Mouse (Mus musculus) cerebellum, adult 11 months (tissue): ENCODE data around the gene Gm21983.

ENCODE experiments used
- DNase-seq: peaks from one replicate; pipeline ENCODE4 v3.0.0; 2022

Gene Gm21983

GRCm38 (mm10) chr7:27184964-27185363 is 4.1 kb upstream of the Gm21983 start:
- no peak for DNase-seq

GRCm38 (mm10) chr7:27182498-27182897 is 1.6 kb upstream of the Gm21983 start:
- DNase-seq: no peak

- no peak for DNase-seq
These were observed 850 bp downstream of the Gm21983 start for GRCm38 (mm10) chr7:27180036-27180435.

GRCm38 (mm10) chr7:27179217-27179918 is 1.5 kb downstream of the Gm21983 start:
- no peak for DNase-seq

DNA sequence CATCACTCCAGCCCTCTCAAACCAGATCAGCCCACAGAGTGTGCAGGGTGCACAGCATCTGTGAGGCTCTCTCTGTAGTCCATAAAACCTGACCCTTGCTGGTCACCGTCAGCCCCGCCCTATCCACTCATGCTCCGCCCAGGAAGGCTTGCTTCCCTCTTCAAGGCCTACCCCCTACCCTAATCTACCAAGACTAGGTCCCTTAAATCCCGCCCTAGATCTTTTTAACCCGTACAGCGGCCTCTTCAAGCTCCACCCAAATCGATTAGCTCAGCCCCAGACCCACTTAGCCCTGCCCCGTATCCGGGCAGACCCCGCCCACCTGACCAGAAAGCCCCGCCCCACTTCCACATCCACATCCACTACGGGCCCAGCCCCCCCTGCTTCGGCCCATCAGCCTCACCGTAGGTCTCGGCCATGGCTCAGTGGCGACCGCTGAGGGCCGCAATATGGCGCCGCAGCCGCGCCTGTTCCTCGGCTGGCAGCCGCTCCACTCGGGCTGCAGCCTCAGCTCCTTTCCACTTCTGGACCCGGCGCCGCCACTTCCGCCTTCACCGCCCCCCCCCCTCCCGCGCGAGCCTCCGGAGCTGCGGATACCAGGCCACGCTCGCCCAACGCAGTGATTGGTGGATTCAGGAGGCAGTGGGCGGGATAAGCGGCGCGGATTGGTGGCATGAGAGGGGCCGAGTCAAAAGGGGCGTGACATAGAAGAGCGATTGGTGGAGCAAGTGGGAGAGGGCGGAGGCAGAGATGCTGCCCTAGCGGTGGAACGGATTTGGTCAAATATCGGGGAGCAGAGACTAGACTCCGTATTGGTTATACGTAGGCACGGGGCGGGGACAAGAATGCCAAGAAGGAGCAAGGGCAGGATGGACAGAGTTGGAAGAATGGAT is 2.3 kb downstream of the Gm21983 start, which contains the start of gene Rab4b:
Gene Rab4b (minus strand): TSS at position 573 of the 893 bp plus-strand sequence.
- peak; percentile 100 for DNase-seq

- no peak for DNase-seq
These were observed 3.0 kb downstream of the Gm21983 start for GRCm38 (mm10) chr7:27177942-27178323.

GRCm38 (mm10) chr7:27174896-27175295 is 6.0 kb downstream of the Gm21983 start:
- no peak for DNase-seq

DNA sequence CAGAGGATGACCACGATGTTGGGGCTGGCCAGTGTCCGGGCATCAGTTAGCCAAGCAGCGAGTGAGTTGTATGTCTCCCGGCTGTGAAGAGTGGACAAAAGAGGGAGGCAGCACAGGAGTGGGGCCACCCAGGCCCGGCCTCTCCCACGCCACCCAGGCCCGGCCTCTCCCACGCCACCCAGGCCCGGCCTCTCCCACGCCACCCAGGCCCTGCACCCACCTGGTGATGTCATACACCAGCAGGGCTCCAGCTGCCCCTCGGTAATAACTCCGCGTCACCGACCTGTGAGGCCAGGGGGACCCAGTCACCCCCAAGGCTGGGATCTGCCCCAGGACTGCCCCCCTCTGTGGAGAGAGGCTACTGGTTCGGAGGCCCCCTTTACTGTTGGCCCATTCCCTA is 6.4 kb downstream of the Gm21983 start:
- peak; percentile 17 for DNase-seq

- no peak for DNase-seq
These were observed 9.9 kb downstream of the Gm21983 start for GRCm38 (mm10) chr7:27170981-27171380.

DNA sequence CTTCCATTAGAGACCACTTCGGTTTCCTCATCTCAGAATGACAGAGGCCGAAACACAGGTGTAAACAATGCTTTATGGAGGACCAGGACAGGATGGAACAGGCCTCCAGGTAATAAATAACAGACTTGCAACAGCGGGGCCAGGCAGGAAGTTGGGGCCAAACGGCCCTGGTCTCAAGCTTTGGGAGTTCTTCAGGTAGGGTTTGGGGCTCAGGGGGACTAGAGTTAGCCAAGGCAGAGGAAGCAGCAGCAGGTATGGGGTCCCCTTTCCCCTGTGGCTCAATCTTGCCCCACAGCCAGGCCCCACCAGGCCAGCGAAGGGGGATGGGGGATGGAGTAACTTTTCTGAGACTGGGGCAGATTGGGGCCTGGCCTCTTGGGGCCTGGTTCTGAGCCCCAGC is 12.5 kb downstream of the Gm21983 start:
- DNase-seq: no peak

DNA sequence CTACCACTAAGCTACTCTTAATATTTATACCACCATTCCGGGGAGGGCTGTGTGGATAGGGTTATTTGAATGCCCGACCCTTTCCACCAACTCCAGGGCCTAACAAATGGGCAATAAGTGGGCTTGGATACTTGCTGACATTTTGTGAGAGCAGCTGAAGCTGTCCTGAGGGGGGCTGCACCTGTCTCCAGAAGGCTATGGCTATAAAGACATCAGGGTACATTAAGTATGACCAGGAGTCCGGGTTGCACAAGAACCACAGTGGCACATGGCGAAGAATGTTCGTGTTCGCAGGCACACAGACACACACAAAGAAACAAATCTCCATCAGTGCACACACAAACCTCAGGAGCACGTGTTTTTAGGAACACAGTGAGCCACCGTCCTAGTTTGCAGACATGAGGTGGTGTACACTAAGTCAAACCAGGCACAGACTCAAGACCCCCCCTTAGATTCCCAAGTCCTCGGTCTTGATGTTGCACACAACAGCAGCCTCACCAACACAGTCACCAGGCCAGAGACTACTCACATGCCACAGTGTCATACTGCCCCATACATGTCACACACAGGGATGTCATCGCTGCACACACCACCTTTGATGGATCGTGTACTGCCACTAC is 13.3 kb downstream of the Gm21983 start:
- DNase-seq: no peak

DNA sequence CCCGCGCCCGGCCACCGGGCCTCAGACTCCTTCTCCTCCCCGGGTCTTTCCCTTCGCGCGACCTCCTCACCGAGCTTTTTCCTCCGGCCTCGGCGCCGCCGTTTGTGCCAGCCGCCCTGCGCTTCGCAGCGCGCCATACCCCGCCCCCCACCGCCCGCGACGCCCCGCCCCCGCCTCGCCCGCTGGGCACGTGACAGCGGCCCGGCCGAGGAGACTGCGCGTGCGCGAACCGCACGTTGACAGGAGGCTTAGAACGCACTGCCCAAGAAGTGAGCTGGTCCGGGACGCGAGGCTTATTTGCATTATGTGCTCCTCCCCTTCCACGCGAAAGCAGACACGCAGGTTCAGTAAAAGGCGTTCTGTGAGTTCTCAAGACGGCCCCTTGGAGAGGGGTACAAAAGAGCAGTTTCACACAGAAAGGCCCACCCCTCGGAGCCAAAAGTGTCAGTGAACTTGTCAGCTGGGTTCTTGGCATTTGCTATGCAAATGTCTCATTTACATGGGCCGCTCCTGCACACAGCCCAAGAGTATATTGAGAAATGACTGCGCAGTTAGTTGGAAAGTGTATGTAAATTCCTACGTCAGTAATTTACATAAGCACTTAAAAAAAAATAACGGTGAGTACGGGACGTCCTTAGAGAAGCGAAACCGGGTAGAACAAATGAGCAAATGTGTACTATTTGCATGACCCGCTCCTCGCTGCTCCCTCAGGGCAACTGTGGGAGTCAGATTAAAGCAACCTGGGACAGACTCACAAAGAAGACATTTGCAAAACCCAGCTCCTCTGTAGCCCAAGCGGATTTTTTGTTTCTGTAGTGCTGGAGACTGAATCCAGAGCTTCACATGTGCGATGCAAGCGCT is 14.0 kb downstream of the Gm21983 start, which contains the start of gene Egln2:
Gene Egln2 (minus strand): TSS at position 189 of the 861 bp plus-strand sequence.
- peak; percentile 94 for DNase-seq

DNA sequence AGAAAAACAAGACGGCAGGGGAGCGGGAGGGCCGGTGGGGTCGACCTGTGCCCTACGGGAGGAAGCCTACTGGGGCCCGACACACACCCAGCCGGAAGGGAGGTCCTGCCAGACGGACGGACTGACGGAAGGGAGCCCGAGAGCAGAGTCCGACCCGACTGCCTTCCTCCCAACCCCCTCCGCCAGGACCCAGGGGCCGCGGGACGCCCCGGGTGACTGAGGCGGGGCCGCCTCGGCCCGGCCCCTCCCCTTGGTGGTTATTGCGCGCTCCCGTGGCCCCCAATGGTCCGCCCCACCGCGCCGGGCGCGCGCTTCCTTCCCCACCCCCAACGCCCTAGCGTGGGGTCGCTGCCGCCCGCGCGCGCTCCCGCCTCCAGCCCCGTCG is 14.7 kb downstream of the Gm21983 start:
- peak; percentile 79 for DNase-seq

GRCm38 (mm10) chr7:27165696-27166095 is 15.2 kb downstream of the Gm21983 start:
- peak; percentile 28 for DNase-seq

- DNase-seq: peak; percentile 66
These were observed 15.8 kb downstream of the Gm21983 start for GRCm38 (mm10) chr7:27165007-27165655.

DNA sequence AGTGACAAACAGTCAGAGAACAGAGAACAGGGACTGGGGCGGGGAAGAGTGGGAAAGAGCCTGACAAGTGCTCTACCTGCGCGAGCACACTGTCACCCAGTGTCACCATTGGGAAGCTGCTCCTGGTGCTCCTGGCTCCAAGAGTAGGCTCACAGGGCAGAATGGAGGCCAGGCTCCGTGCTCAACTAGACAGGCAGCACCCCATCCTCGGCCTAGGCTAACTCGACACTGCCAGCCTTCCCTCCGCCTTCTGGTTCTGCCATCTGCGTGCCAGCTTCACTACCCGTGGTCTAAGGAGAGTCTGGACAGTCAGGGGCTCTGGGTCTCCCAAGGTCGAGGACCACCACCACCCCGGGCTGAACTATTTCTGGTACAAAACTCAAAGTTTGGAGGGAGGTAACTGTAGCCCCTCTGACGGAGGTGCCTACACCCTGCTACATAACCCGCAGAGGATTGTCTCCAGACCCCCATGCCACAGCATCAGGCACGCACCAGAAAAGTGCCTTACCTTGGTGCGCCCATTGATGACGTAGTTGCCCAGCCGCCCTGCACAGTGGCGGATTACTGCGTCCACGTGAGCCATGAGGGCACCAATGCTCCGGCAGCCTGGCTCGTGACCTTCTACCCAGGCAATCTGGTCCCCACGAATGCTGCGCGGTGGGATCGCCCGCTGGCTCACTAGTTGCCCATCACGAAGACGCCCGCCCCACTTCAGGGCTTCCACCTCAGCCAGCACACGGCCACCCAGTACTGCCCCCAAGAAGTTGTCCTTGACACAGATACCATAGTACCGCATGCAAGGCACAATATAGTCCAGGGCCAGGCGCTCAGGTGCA is 16.6 kb downstream of the Gm21983 start:
- DNase-seq: peak; percentile 57

DNA sequence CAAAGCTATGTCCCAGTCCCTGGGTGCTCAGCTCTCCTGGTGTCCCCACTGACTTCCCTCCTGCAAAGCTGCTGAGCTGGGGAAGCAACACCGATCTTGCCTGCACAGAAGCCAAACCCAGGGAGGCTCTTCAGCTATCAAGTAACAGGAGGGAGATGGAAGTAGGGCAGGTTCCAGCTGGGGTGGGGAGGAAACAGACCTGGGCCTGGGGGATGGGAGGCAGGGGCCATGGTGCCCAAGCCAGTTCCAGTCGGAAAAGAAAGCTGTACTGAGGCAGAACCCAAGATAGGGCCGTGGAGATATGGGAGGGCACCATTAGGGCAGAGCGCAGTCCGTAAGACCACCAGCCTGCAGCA is 17.5 kb downstream of the Gm21983 start:
- no peak for DNase-seq

DNA sequence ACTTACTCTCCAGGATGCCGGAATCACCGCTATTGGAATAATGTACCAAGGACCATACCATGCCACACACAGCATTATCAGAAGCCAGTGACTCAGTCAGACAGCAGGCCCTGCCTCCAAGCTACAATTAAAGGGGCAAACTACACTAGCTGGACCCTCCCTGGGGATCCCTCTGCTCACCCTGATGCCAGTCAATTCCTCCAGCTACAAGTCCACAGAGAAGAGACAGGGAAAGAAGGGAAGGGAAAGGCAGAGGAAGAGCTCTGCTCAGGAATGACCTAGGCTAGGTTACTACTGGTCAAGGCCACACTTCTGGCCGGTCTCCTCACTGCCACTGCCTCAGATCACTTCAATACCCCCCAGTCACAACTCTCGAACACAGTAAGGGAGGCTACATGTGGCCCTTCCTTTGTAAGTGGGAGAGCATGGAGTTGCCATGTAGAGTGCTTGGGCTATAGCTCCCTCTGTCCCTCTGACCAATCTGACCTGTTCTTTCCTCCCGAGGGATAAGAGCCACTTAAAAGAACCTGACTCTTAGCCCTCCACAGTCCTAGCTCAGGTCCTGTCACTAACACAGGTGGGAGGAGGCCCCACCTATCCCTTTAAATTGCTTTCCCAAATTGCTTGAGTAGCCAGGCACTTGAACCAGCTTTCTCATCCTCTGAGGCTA is 18.0 kb downstream of the Gm21983 start:
- no peak for DNase-seq

- DNase-seq: peak; percentile 13
These were observed 19.1 kb downstream of the Gm21983 start for GRCm38 (mm10) chr7:27161744-27162143.

DNA sequence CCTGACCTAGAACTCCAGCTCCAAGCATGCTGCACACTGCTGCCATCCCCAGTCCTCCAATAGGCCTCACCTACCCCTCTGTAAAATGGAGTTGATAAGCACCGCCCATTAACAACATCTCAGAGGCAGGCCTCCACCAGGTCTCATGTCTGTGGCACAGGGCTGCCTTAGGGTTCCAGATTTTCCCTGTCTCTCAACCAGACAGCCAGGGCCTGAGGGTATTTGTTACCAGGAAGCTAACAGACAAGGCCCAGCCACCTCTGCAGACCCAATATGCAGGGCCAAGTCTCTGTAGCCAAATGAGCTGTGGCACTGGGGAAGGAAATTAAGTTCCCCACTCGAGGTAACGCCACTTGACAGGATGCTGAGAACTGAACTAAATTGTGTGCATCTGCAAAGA is 20.0 kb downstream of the Gm21983 start:
- peak; percentile 6 for DNase-seq

DNA sequence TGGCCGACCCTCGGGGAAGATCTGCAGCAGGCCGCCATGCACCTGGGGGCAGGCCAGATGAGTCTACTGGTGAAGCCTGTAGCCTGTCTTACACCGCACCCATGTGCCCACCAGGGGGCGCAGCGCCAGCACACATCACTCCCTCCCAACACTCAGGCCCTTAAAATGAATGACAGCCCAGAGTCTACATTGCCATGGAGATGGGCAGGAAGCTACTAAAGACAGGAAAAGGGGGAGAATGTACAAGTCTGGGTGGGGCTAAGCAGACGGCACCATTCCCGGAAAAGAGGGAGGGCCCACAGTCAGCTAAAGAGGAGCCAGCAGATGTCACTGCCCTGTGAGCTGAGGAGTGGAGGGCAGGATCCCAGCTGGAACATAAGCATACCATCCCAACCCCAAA is 21.0 kb downstream of the Gm21983 start:
- DNase-seq: peak; percentile 83
